Mouse (Mus musculus) embryonic facial prominence, embryonic 14.5 days (tissue): ENCODE measurements at regions not wholly inside any gene's neighbourhood (a gene's known extent, or its start where the extent isn't known, plus 50 kb on each side); places are given as distances from the start of the nearest gene placed in this dataset.

Experiments used
- ATAC-seq: fragments of 200-750 bp; cut with Nextera tagmentation; 2 replicates; pipeline ENCODE4 v1.8.0; 2017; ENCODE audit warnings: low read depth, moderate number of reproducible peaks, moderate TSS enrichment
- DNase-seq: peaks from one replicate; pipeline ENCODE4 v3.0.0-alpha.2; 2015; ENCODE audit warnings: low spot score
- H3K27ac ChIP-seq: fragments of 300-500 bp; sonication (generic); replicated peaks from 2 replicates; pipeline ENCODE4 v1.5.1; 2014; ENCODE audit warnings: low read depth, mild to moderate bottlenecking, low read length, moderate library complexity
- H3K27me3 ChIP-seq: fragments of 300-500 bp; sonication (generic); replicated peaks from 2 replicates; pipeline ENCODE4 v1.6.1; 2014; ENCODE audit warnings: low read length; ENCODE audit not compliant: control insufficient read depth, insufficient read depth
- H3K36me3 ChIP-seq: fragments of 300-500 bp; sonication (generic); 2 replicates; pipeline ENCODE4 v1.6.1; 2014; ENCODE audit warnings: low read length, mixed read lengths; ENCODE audit not compliant: control insufficient read depth, insufficient read depth
- H3K4me1 ChIP-seq: fragments of 300-500 bp; sonication (generic); 2 replicates; pipeline ENCODE4 v1.6.1; 2014; ENCODE audit warnings: antibody characterized with exemption, low read length; ENCODE audit not compliant: control insufficient read depth, insufficient read depth
- H3K4me2 ChIP-seq: fragments of 300-500 bp; sonication (generic); 2 replicates; pipeline ENCODE4 v1.6.1; 2014; ENCODE audit warnings: low read depth, mild to moderate bottlenecking, low read length, moderate library complexity, mixed read lengths
- H3K4me3 ChIP-seq: fragments of 300-500 bp; sonication (generic); 2 replicates; pipeline ENCODE4 v1.5.1; 2014; ENCODE audit warnings: low read depth, mild to moderate bottlenecking, low read length
- H3K9ac ChIP-seq: fragments of 300-500 bp; sonication (generic); 2 replicates; pipeline ENCODE4 v1.6.1; 2014; ENCODE audit warnings: low read depth, mild to moderate bottlenecking, low read length, moderate library complexity, mixed read lengths
- H3K9me3 ChIP-seq: fragments of 300-500 bp; sonication (generic); 2 replicates; pipeline ENCODE4 v1.6.1; 2016; ENCODE audit warnings: low read length; ENCODE audit not compliant: control insufficient read depth
- WGBS: fragments of 180-500 bp; shearing (Covaris S2); extraction: QIAGEN DNeasy Blood & Tissue Kit; methylation state at CpG from one replicate; pipeline ENCODE4 v1.1.7; 2014; 5-methylcytosine and 5-hydroxymethylcytosine counted together

GRCm38 (mm10) chr3:33915777-33916176 lies 71.7 kb upstream of the Ccdc39 start:
- H3K36me3 ChIP-seq = no peaks in the 10 kb centered on the region
- no peak overlapping the region for H3K4me2 ChIP-seq
- no peak overlapping the region for H3K9ac ChIP-seq
- no peaks in the 10 kb centered on the region for H3K4me1 ChIP-seq
- DNase-seq (no peak), ATAC-seq (no peak)
- no peaks in the 10 kb centered on the region for H3K9me3 ChIP-seq
- no peak overlapping the region for H3K27ac ChIP-seq
- no peaks in the 10 kb centered on the region for H3K27me3 ChIP-seq
- H3K4me3 ChIP-seq = no peak overlapping the region

GRCm38 (mm10) chr3:33916318-33916717 lies 72.2 kb upstream of the Ccdc39 start:
- no peaks in the 10 kb centered on the region for H3K27me3 ChIP-seq
- no peak overlapping the region for H3K27ac ChIP-seq
- H3K9ac ChIP-seq = no peak overlapping the region
- H3K36me3 ChIP-seq = no peaks in the 10 kb centered on the region
- WGBS = 68% methylated on average over 10 of the region's 10 CpGs
- no peak overlapping the region for H3K4me3 ChIP-seq
- no peak for DNase-seq
- no peak overlapping the region for H3K4me2 ChIP-seq
- no peak for ATAC-seq
- H3K4me1 ChIP-seq = no peaks in the 10 kb centered on the region
- no peaks in the 10 kb centered on the region for H3K9me3 ChIP-seq

- Histone ChIP-seq H3K36me3 (no peaks in the 10 kb centered on the region), H3K4me3 (no peak overlapping the region), H3K4me2 (no peak overlapping the region), H3K27me3 (no peaks in the 10 kb centered on the region), H3K9me3 (no peaks in the 10 kb centered on the region), H3K4me1 (no peaks in the 10 kb centered on the region), H3K9ac (no peak overlapping the region), H3K27ac (no peak overlapping the region)
- 88% methylated on average over 6 of the region's 6 CpGs for WGBS
- no peak for ATAC-seq
- DNase-seq = no peak
Measured at GRCm38 (mm10) chr3:33916818-33917217, 72.7 kb upstream of the Ccdc39 start.

- Histone ChIP-seq H3K9ac (no peak overlapping the region), H3K4me1 (no peaks in the 10 kb centered on the region), H3K27me3 (no peaks in the 10 kb centered on the region), H3K27ac (no peak overlapping the region), H3K4me3 (no peak overlapping the region), H3K9me3 (no peaks in the 10 kb centered on the region), H3K36me3 (no peaks in the 10 kb centered on the region), H3K4me2 (no peak overlapping the region)
- DNase-seq = peak; percentile 78
- WGBS = 7% methylated on average over 10 of the region's 10 CpGs
- no peak for ATAC-seq
Measured at GRCm38 (mm10) chr3:33918785-33919184, 74.7 kb upstream of the Ccdc39 start.

- H3K36me3 ChIP-seq = no peaks in the 10 kb centered on the region
- no peak overlapping the region for H3K27ac ChIP-seq
- H3K4me3 ChIP-seq = no peak overlapping the region
- ATAC-seq (no peak), DNase-seq (no peak)
- no peak overlapping the region for H3K9ac ChIP-seq
- no peak overlapping the region for H3K4me2 ChIP-seq
- no peaks in the 10 kb centered on the region for H3K4me1 ChIP-seq
- no peaks in the 10 kb centered on the region for H3K27me3 ChIP-seq
- no peaks in the 10 kb centered on the region for H3K9me3 ChIP-seq
- WGBS = 75% methylated on average over 4 of the region's 4 CpGs
Measured at GRCm38 (mm10) chr3:33925072-33925471, 81.0 kb upstream of the Ccdc39 start.

GRCm38 (mm10) chr3:33955064-33955463 lies 64.7 kb upstream of the Fxr1 start:
- H3K36me3 ChIP-seq = no peaks in the 10 kb centered on the region
- peaks cover 12% of the 10 kb centered on the region for H3K27me3 ChIP-seq
- H3K9ac ChIP-seq = no peak overlapping the region
- no peak overlapping the region for H3K4me2 ChIP-seq
- 0 out of 2 replicates have a peak, but pooled peaks cover 4% of the 10 kb centered on the region for H3K4me1 ChIP-seq
- WGBS = 2% methylated on average over 6 of the region's 6 CpGs
- H3K27ac ChIP-seq = no peak overlapping the region
- no peaks in the 10 kb centered on the region for H3K9me3 ChIP-seq
- DNase-seq (no peak), ATAC-seq (no peak)
- H3K4me3 ChIP-seq = no peak overlapping the region

- Histone ChIP-seq H3K4me1 (0 out of 2 replicates have a peak, but pooled peaks cover 4% of the 10 kb centered on the region), H3K36me3 (no peaks in the 10 kb centered on the region), H3K27me3 (peaks cover 12% of the 10 kb centered on the region), H3K4me2 (peak overlapping the region; percentile 45), H3K9ac (no peak overlapping the region; the same call in none of the 2 replicates), H3K9me3 (no peaks in the 10 kb centered on the region), H3K4me3 (peak overlapping the region; percentile 15), H3K27ac (no peak overlapping the region)
- ATAC-seq = peak; percentile 74
- 2% methylated on average over 19 of the region's 19 CpGs for WGBS
- peak; percentile 78 for DNase-seq
Measured at GRCm38 (mm10) chr3:33955854-33956624, 63.7 kb upstream of the Fxr1 start.

- Histone ChIP-seq H3K27ac (no peak overlapping the region), H3K4me3 (no peak overlapping the region), H3K4me1 (0 out of 2 replicates have a peak, but pooled peaks cover 4% of the 10 kb centered on the region), H3K9me3 (no peaks in the 10 kb centered on the region), H3K4me2 (0 out of 2 replicates have a peak overlapping the region, but pooled peaks have one; percentile 45), H3K27me3 (peaks cover 12% of the 10 kb centered on the region), H3K9ac (no peak overlapping the region), H3K36me3 (no peaks in the 10 kb centered on the region)
- DNase-seq (no peak), ATAC-seq (no peak)
- 45% methylated on average over 3 of the region's 3 CpGs for WGBS
Measured at GRCm38 (mm10) chr3:33956625-33957023, 63.1 kb upstream of the Fxr1 start.

- no peak overlapping the region for H3K9ac ChIP-seq
- 0 out of 2 replicates have a peak, but pooled peaks cover 4% of the 10 kb centered on the region for H3K4me1 ChIP-seq
- H3K27me3 ChIP-seq = peaks cover 12% of the 10 kb centered on the region
- DNase-seq = no peak
- WGBS = 83% methylated on average over 10 of the region's 10 CpGs
- H3K36me3 ChIP-seq = no peaks in the 10 kb centered on the region
- no peak overlapping the region for H3K27ac ChIP-seq
- H3K4me2 ChIP-seq = no peak overlapping the region
- no peaks in the 10 kb centered on the region for H3K9me3 ChIP-seq
- H3K4me3 ChIP-seq = no peak overlapping the region
- no peak for ATAC-seq
Measured at GRCm38 (mm10) chr3:33957676-33958075, 62.1 kb upstream of the Fxr1 start.
